Mouse (Mus musculus) CD4-positive, CD25-positive, alpha-beta regulatory T cell, adult 2 months (primary cell): ENCODE data around the gene Arpc1b.
A peak's percentile ranks its signal among the peaks of the same experiment; 100 is the strongest.

Experiments used
- DNase-seq: peaks from one replicate; pipeline ENCODE4 v3.0.0-alpha.2; 2012; ENCODE audit warnings: low read depth, low spot score

Gene Arpc1b

DNA sequence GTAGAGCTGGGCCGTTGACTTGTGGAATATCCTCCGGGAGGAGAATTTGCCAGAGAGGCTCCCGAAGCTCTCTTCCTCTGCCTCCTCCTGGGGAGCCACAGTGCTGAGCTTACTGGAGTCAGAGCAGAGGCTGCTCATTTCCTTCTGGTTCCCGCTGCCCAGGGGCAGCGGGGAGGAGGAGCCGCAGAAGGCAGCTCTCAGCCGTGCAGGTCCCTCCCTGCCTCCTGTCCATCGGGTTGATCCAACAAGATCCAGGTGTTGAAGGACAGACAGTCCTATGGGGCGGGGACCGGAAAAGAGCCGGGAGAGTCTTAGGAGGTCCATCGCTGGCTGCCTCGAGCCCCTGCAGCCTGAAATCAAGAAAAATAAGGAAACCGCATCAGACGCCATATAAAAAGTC is 51.2 kb downstream of the Arpc1b start:
- DNase-seq = no peak

DNA sequence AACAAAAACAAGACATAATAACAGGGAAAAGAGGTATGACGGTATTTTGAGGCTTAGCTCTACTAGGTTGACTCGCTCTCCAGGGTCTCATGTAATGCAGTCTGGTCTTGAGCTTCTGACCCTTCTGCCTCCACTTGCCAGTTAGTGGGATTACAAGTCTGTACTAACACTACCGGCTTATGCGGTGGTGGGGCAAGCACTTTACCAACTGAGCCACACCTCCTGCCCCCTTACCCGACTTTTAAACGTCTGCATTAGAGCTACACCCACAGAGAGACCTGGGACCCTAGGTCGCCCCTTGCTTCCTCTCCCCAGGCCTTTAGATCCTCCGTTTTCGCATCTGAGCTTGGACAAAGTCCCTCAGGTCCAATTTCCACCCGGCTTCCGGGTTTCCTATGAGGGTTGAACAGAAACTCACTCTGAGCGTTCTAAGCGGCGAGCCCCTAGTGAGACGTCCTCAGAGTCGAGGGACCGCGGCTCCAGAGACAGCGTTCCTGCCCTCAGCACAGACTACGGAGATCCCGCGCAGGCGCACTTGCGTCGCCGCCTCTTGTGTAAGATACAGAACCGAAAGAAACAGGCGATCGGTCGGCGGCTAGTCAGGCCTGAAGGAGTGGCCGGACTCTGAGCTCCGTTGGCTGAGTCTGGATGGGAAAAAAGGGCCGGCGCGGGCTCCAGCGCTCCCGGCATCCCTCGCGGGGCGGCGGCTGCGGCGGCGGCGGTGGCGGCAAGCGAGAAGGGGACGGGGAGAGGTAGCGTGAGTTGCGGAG is 52.7 kb downstream of the Arpc1b start, which contains the start of the genes Ptcd1 and Cpsf4:
Gene Ptcd1 (minus strand): TSS at position 573 of the 770 bp plus-strand sequence.
Gene Cpsf4 (plus strand): TSS at position 678 of the 770 bp plus-strand sequence.
- DNase-seq = peak; percentile 99

DNA sequence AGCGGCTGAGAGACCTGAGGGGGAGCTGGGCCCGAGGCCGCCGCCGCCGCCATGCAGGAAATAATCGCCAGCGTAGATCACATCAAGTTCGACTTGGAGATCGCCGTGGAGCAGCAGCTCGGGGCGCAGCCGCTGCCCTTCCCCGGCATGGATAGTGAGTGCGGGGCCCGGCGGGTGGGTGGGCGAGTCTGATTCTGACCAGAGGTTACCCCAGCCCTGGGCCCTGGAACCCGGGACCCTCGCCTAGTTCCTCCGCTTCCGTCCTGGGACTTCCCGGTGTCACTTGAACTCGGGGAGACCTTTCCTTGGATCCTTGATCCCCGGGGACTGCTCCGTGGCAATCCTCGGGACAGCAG is 53.3 kb downstream of the Arpc1b start:
- no peak for DNase-seq

DNA sequence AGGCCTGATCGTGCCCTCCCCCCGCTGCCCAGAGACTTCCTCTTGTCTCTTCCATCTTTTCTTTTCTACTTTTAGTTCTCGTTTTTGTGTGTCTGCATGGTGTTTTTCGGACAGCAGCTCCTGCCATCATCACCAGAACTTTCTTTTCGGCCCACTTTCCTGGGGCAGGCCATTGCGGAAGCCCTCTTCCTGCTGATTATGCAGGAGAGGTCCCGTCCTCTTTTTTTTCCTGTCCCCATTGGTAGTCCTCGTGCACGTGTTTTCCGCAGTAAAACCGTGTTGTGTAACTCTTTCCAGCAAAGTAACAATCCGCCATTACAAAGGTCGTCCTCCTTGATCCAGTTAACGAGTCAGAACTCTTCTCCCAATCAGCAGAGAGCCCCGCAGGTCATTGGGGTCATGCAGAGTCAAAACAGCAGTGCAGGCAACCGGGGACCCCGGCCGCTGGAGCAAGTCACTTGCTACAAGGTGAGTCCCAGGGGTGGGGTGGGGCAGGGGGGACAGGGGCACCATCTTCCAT is 64.5 kb downstream of the Arpc1b start:
- DNase-seq = no peak
